Mouse (Mus musculus): ENCODE measurements at regions not wholly inside any gene's neighbourhood (a gene's known extent, or its start where the extent isn't known, plus 50 kb on each side); places are given as distances from the start of the nearest gene placed in this dataset.

GRCm38 (mm10) chr1:155028147-155028546 is 71.3 kb downstream of the Ier5 start:
- TF ChIP-seq TAL1 (IDR thresholded peaks at IDR 0.05; ENCODE audit: low read length) (no peak), GATA1 (IDR thresholded peaks at IDR 0.05; ENCODE audit: low read length) (no peak)

All from erythroblast, embryonic 14.5 days (primary cell).